Mouse (Mus musculus): ENCODE measurements at regions not wholly inside any gene's neighbourhood (a gene's known extent, or its start where the extent isn't known, plus 50 kb on each side); places are given as distances from the start of the nearest gene placed in this dataset.

GRCm38 (mm10) chr7:75923951-75924467, 75.9 kb downstream of the Klhl25 start:
- DNase-seq (ENCODE audit: low spot score in 2 of 2), result no peak

GRCm38 (mm10) chr7:75927537-75927936, 79.4 kb downstream of the Klhl25 start:
- DNase-seq (ENCODE audit: low spot score in 2 of 2), result no peak

GRCm38 (mm10) chr7:75943844-75944243, 95.7 kb downstream of the Klhl25 start:
- no peak for DNase-seq (ENCODE audit: low spot score in 2 of 2)

- DNase-seq (ENCODE audit: low spot score in 2 of 2), result no peak
These were observed 107.6 kb downstream of the Klhl25 start for GRCm38 (mm10) chr7:75955671-75956070.

GRCm38 (mm10) chr7:75957366-75957765, 109.3 kb downstream of the Klhl25 start:
- no peak for DNase-seq (ENCODE audit: low spot score in 2 of 2)

- DNase-seq (ENCODE audit: low spot score in 2 of 2), result no peak
These were observed 112.0 kb downstream of the Klhl25 start for GRCm38 (mm10) chr7:75959903-75960620.

- no peak for DNase-seq (ENCODE audit: low spot score in 2 of 2)
These were observed 120.1 kb downstream of the Klhl25 start for GRCm38 (mm10) chr7:75968177-75968576.

DNA sequence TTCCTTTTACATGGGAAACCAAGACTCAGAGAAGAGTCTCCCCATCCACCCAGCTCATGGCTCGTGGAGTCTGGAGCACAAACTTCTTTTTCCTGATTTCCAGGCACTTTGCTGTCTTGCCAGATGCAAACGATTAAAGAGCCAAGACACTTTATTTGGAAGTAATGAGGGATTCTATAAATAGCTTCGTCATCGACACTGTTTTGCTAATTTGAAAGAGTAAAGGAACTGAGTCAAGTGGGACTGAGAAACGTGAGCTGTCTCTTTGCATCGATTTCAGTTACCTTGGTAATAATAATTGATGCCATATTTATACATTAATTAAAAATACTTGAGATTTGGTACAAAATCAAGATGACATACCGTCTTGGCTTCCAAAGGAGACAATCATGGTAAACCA, 122.8 kb downstream of the Klhl25 start:
- DNase-seq (ENCODE audit: low spot score in 2 of 2), result no peak

DNA sequence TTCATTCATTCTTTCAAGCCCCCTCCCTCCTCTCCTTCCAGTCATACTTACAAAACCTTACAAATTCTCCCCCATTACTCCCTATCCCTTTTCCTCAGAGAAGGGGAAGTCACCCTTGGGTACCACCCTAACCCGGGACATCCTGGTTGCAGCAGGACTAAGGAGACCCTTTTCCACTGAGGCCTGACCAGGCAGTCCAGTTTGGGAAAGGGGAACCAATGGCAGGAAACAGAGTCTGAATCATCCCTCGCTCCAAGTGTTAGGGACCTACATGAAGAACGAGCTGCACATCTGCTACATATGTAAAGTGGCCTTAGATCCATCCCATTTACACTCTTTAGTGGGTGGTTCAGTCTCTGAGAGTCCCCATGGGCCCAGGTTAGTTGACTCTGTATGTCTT, 123.6 kb downstream of the Klhl25 start:
- DNase-seq (ENCODE audit: low spot score in 2 of 2), result no peak

- no peak for DNase-seq (ENCODE audit: low spot score in 2 of 2)
These were observed 133.4 kb downstream of the Klhl25 start for GRCm38 (mm10) chr7:75981560-75981959.

GRCm38 (mm10) chr7:75983029-75983808, 135.1 kb downstream of the Klhl25 start:
- peak in 1 of 2 experiments; percentile 4 for DNase-seq (ENCODE audit: low spot score in 2 of 2)

DNA sequence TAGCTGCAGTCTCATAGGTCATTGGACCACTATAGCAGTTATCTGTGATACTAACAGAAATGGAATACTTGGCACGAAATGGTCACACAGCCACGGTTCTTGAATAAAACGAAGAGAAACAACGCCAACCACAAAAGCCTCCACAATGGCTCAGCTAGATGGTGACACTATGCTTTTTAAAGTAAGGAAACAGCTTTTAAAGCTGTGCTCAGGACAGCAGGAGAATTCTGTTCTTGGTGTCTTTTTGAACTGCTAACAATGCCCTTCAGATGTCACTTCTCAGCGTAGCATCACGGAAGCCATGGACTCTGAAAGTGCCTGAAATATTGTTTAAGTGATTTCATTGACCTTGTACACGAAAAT, 135.7 kb downstream of the Klhl25 start:
- DNase-seq (ENCODE audit: low spot score in 2 of 2), result no peak

DNA sequence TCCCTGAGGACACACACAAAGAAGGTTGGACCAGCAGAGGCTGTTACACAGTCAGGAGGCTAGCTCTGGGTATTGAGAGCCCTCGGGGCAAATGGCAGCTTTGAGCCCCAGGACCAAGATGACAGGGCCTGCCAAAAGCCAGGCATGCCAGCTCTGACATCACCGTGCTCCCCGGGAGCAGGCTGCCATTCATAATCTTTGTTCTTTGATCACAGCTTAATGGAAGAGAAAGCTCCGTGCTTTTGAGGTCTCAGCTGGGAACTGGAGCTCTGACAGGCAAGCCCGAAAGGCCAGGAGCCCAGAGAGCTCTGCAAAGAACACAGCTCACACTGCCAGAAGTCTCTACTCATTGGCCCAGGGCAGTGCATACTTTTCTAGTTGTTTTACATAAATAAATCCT, 150.7 kb downstream of the Klhl25 start:
- DNase-seq (ENCODE audit: low spot score in 2 of 2), result peak; percentile 7 to 13

GRCm38 (mm10) chr7:75999324-75999907, 151.3 kb downstream of the Klhl25 start:
- DNase-seq (ENCODE audit: low spot score in 2 of 2), result no peak

- no peak for DNase-seq (ENCODE audit: low spot score in 2 of 2)
These were observed 152.9 kb downstream of the Klhl25 start for GRCm38 (mm10) chr7:76001012-76001411.

GRCm38 (mm10) chr7:76008226-76008625, 160.1 kb downstream of the Klhl25 start:
- DNase-seq (ENCODE audit: low spot score in 2 of 2), result no peak

DNA sequence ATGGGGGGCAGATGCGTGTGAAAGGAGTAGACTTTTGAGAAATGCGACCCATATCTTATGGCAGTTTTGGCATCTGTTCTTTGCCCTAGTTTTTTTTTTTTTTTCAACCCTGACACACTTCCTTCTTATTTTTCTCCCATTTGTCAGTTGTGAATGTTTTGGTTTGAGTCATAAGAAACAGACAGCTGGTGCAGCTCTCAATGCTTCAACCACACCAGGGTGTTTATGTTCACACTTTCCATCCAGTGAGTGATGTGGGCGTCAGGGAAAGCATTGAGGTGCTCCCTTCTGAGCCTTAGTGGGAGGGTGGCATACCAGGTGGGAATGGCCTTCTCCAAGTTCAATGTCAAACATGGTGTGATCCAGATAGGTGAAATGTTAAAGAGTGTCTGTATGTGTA, 181.9 kb upstream of the Agbl1 start:
- DNase-seq (ENCODE audit: low spot score in 2 of 2), result peak; percentile 16 to 47

- DNase-seq (ENCODE audit: low spot score in 2 of 2), result no peak
These were observed 180.3 kb upstream of the Agbl1 start for GRCm38 (mm10) chr7:76049342-76049741.

- DNase-seq (ENCODE audit: low spot score in 2 of 2), result peak in 1 of 2 experiments; percentile 11
These were observed 175.8 kb upstream of the Agbl1 start for GRCm38 (mm10) chr7:76053843-76054242.

DNA sequence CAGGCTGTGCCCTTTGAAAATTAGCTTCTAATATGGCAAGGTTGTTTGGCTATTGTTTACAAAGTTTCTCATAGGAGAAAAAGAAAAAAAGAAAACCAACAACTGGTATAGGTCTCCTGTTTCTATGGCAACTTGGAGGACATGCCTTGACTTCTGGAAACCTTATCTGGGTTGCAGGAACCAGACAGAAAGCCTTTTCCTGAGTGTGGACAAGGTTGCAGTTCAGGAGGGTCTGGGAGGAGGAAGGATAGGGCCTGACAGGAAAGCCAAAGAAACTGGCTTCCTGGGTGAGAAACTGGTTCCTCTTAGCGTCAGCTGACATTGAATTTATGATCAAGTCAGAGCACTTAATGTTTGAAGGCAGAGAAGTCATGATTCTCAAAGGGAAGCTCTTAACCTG, 130.5 kb upstream of the Agbl1 start:
- no peak for DNase-seq (ENCODE audit: low spot score in 2 of 2)

GRCm38 (mm10) chr7:76121242-76121844, 108.3 kb upstream of the Agbl1 start:
- no peak for DNase-seq (ENCODE audit: low spot score in 2 of 2)

DNA sequence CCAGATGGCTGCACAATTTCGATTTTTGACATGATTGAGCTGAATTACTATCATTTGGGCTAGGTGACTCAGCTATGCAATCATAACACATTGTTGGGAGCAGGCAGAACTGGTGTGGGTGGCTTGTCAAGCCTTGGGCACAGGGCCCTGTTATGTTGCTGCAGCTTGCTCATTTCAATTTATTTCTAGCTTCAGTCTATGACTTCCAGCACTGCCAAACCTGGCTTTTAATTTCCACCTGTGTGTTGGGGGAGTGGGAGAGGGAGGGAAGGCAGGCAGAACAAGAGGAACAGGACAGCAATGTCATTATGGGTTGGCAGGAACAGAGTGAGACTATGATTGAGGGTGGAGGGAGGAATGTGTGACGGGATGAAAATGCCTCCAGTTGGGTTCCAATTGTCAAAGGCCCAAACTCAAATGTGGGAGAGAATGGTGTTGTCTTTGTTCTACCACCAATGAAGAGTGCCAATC, 102.0 kb upstream of the Agbl1 start:
- peak; percentile 64 to 68 for DNase-seq (ENCODE audit: low spot score in 2 of 2)

All from right cerebral cortex, postnatal 36 days (tissue).